Mouse (Mus musculus) heart, embryonic 12.5 days (tissue): ENCODE data around the gene Exosc10. TPM values are rescaled to one million over a fixed set of nuclear protein-coding genes. Genes with fewer than 3 reads are reported as not detected.
A peak's percentile ranks its signal among the peaks of the same experiment; 100 is the strongest.

Experiments
- ATAC-seq: fragments of 200-750 bp; cut with Nextera tagmentation; 2 replicates; pipeline ENCODE4 v1.8.0; 2017; ENCODE audit warnings: moderate TSS enrichment, moderate library complexity; ENCODE audit not compliant: insufficient number of reproducible peaks, low FRiP score
- H3K27ac ChIP-seq: fragments of 300-500 bp; sonication (generic); 2 replicates; pipeline ENCODE4 v1.5.1; 2016; ENCODE audit warnings: mild to moderate bottlenecking, moderate library complexity; ENCODE audit not compliant: poor library complexity, severe bottlenecking
- H3K27me3 ChIP-seq: fragments of 300-500 bp; sonication (generic); replicated peaks from 2 replicates; pipeline ENCODE4 v1.6.1; 2016; ENCODE audit warnings: mild to moderate bottlenecking, moderate library complexity
- H3K36me3 ChIP-seq: fragments of 300-500 bp; sonication (generic); 2 replicates; pipeline ENCODE4 v1.6.1; 2016; ENCODE audit warnings: mild to moderate bottlenecking, moderate library complexity
- H3K4me1 ChIP-seq: fragments of 300-500 bp; sonication (generic); replicated peaks from 2 replicates; pipeline ENCODE4 v1.6.1; 2016; ENCODE audit warnings: mild to moderate bottlenecking
- H3K4me2 ChIP-seq: fragments of 300-500 bp; sonication (generic); 2 replicates; pipeline ENCODE4 v1.6.1; 2016; ENCODE audit warnings: mild to moderate bottlenecking, moderate library complexity
- H3K4me3 ChIP-seq: fragments of 300-500 bp; sonication (generic); 2 replicates; pipeline ENCODE4 v1.5.1; 2016; ENCODE audit warnings: mild to moderate bottlenecking
- H3K9ac ChIP-seq: fragments of 300-500 bp; sonication (generic); 2 replicates; pipeline ENCODE4 v1.6.1; 2016; ENCODE audit warnings: mild to moderate bottlenecking, moderate library complexity
- H3K9me3 ChIP-seq: fragments of 300-500 bp; sonication (generic); replicated peaks from 2 replicates; pipeline ENCODE4 v1.6.1; 2016; ENCODE audit warnings: mild to moderate bottlenecking, moderate library complexity
- WGBS: fragments of 180-500 bp; shearing (Covaris S2); methylation state at CpG from one replicate; pipeline ENCODE4 v1.1.7; 2016; 5-methylcytosine and 5-hydroxymethylcytosine counted together
- polyA plus RNA-seq: library from polyadenylated mRNA; unstranded; fragments of >200 nt; fragmentation: Nextera tagmentation; extraction: Ambion mirVana; gene quantifications from 2 replicates; pipeline ENCODE4 v1.2.1, GENCODE M21; 2016

The Exosc10 gene
- polyA plus RNA-seq, 1 experiment from 2014 or later: 71.3 TPM

GRCm38 (mm10) chr4:148627246-148627645 lies 69.0 kb downstream of the Exosc10 start:
- no peak overlapping the region for H3K27ac ChIP-seq
- H3K9ac ChIP-seq: 0 out of 2 replicates have a peak overlapping the region, but pooled peaks have one; percentile 100
- WGBS: 61% methylated on average over 3 of the region's 3 CpGs
- no peaks in the 10 kb centered on the region for H3K9me3 ChIP-seq
- no peak for ATAC-seq
- peaks cover 20% of the 10 kb centered on the region for H3K4me1 ChIP-seq
- H3K36me3 ChIP-seq: peaks cover 28% of the 10 kb centered on the region
- H3K4me3 ChIP-seq: peak overlapping the region; percentile 95; the same call in 1 of the 2 replicates
- H3K4me2 ChIP-seq: peak overlapping the region; percentile 96
- no peaks in the 10 kb centered on the region for H3K27me3 ChIP-seq

Other genes with a start within 250 kb of the Exosc10 start
- 21.6 and 22.3 TPM in 2 replicates for gene Ubiad1, start 113.7 kb upstream of the Exosc10 start, polyA plus RNA-seq
- gene Mtor, start 109.8 kb upstream of the Exosc10 start, polyA plus RNA-seq: 21.8 and 23.1 TPM in 2 replicates
- gene Angptl7, start 58.0 kb upstream of the Exosc10 start, polyA plus RNA-seq: 5.0 and 5.8 TPM in 2 replicates
- gene Srm, start 33.1 kb downstream of the Exosc10 start, polyA plus RNA-seq: 129 and 135 TPM in 2 replicates
- gene Masp2, start 44.1 kb downstream of the Exosc10 start, polyA plus RNA-seq: 0.14 and 0.36 TPM in 2 replicates
- gene Tardbp, start 68.6 kb downstream of the Exosc10 start, polyA plus RNA-seq: 200 and 211 TPM in 2 replicates
- 0.11 and 0.18 TPM in 2 replicates for gene Gm572, start 84.9 kb downstream of the Exosc10 start, polyA plus RNA-seq
- 23.6 and 26.1 TPM in 2 replicates for gene Casz1, start 246.0 kb downstream of the Exosc10 start, polyA plus RNA-seq